Mouse (Mus musculus): Measurements from ENCODE around the gene Tmprss6.

Tmprss6 gene

DNA sequence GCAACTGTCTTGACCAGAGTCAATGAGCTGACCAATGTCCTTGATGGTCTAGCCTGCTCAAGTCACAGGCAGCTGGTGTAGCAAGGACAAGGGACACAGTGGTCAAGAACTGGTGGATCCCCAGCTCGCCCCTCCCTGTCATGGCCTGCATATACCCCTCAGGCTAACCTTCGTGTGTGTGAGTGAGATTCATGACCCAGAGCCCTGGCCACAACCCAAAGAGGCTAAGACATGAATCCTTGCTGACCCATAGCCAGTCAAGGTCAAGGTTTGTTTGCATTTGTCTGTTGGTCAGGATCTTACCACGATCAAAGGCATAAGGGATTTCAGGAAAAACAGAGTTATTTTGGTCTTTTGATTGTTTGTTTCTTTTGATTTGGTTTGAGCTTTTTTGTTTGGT is 14.1 kb upstream of the Tmprss6 start:
- no peak for DNase-seq (ENCODE audit: low spot score)

DNA sequence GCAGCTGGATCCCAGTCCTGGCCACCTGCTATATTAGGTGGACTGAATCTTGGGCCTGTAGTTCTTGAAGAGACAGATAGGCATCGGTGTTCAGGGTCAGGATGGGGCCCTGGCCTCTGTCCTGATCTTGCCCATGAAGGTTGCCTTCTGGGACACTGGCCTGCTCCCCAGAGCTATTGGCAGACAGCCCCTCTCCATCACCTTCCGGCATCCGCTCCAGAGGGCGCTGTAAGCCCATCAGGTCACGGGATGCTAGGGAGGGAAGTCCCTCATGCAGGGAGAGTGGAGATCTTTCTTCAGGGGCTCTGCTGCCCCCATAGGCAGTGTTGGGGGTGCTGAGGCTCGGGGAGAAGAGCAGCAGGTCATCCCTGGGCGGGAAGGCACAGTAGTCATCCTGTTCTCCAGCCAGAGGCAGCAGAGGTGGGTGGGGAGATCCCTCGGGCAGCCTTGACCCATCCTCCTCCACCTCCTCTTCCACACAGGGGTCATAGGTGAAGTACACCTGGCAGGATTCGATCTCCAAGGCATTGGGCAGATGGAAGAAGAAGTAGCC is 13.1 kb upstream of the Tmprss6 start:
- peak; percentile 57 for DNase-seq (ENCODE audit: low spot score)

DNA sequence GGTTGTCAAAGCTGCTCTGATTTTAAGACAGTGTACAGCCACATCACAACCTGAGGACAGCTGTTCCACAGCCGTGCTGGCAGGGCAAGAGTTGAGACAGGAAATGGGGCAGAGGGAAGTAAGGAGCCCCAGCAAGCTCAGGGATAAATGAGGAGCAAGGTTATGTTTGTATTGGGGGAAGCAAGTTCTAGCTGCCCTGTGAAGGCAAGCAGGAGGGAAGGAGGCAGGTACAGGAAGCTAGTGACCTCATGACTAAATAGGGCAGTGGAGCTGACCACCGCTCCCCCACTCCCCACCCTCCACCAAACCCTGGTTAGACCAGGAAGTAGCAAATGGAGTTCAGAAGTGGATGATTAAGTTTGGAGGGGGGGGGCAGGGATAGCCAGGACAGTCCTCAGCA is 12.6 kb upstream of the Tmprss6 start:
- DNase-seq (ENCODE audit: low spot score) = no peak

DNA sequence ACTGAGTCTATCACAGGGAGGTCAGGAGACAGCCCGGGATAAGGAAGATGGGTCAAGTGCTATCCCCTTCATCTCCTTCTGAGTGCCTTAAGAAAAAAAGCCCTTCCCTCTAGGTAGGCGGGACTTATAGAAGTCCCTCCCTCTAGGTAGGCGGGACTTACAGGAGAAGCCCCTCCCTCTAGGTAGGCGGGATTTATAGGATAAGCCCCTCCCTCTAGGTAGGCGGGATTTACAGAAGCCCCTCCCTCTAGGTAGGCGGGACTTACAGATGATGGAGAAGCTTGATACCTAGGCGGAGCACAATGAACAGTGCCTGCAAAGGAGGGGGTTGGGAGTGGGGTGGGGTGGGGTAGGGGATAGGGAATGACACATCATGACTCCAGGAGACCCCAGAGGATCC is 11.7 kb upstream of the Tmprss6 start:
- DNase-seq (ENCODE audit: low spot score) = no peak

DNA sequence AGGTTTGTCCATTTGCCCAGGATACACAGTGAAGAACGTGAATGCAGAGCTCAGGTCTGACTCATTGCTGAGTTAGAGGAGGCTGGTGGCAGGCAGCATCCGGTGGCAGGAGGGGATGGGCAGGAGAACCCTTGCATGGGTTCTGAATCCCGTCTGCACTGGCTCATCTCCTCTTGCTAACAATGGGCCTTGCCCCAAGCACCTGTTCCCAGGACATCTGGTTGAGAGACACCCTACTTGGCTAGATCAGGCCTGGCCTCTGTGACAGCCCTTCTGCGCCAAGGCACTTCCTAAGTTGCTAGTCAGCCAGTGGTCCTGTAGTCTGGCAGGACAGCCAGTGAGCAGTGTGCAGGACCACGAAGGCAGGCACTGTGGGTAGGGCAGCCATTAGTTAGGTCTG is 11.0 kb upstream of the Tmprss6 start:
- no peak for DNase-seq (ENCODE audit: low spot score)

DNA sequence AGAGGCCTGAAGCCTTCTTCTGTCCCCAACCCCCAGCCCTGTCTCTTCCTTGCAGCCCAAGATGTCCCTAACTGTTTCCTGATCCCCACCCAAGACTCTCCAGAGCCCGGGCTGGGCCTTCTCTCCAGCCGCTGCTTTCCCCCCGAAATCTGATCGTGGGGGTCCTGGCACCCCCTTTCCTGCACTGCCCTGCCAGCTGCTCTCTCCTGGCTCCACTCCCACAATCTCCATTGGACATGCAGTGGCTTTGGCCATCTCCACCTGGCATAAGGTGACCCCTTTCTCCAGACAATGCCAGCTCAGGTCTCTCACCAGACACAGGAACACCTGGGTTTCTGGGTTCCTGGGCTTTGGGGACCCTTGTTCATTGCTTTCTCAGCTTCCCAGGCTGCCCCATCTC is 9.6 kb upstream of the Tmprss6 start:
- DNase-seq (ENCODE audit: low spot score) = no peak

DNA sequence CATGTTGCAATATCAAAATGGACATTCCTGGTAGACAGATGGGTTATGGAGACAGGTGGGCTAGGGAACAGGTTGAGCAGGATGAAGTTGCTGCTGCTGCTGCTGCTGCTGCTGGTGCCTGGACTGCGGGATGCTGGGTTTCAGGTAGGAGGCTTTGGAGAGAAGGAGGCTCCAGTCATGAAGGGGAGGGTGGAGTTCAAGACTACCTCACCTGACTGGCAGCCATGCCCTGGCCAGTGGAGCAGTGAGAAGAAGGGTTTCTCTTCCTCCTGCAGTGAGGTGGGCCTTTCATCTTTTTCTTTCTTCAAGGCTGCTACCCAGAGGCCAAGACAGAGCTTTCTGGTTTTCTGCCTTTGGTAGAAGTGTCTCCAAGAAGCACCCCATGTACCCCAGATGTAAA is 8.4 kb upstream of the Tmprss6 start:
- DNase-seq (ENCODE audit: low spot score) = no peak

DNA sequence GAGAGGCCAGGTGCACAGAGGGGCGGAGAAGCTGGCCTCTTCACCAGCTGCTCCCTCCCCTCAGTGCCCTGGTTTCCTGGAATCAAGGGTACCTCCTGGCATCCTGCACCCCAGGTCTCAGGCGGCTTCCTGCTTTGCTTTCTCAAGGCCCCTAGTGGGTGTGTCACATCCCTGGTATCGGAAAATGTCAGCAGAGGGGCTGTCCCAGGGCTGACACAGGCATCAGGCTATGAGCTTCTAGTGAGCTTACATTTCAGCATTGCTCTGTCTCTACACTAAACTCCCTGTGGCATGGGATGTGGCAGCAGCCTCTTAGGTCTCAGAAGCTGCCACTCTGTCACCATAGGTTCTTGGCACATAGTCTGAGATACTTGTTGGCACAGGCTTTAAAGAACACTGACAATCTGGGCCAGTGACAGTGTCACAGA is 7.2 kb upstream of the Tmprss6 start:
- no peak for DNase-seq (ENCODE audit: low spot score)

DNA sequence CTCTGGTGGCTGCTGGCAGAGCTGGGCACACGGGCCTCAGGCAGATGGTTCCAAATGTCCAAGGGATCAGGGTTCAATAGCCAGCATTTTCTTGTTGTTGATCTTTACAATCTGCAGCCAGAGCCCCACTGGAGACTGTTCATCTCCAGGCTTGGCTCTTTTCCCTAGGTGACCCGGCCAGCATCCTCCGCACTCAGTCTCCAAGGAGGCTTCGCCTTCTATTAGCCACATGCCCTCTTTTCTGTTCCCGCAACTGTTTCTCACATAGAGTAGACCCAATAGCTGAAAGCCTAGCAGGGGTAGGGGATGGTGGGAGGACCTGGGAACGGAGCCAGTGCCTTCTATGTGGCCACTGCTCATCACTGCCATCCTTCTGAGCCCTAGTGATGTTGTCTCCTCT is 5.0 kb upstream of the Tmprss6 start:
- no peak for DNase-seq (ENCODE audit: low spot score)

DNA sequence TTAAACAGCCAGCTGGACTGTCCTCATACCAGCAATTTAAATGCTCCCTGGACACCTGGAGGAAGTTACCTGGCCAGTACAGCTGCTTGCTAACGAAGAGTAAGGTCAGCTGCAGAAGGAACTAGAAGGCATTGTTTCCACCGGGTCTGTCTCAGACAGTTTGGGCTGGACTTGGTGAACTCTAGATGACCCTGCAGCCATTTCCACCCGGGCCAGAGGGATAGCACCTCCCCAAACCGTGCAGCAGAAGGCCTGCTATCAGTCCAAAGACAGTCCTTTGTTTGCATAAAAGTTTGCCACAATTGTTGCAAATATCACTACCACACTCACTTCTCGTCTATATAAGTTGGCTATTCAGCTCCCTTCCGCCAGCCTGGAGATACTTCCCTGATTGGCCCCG is 3.5 kb upstream of the Tmprss6 start:
- no peak for DNase-seq (ENCODE audit: low spot score)

DNA sequence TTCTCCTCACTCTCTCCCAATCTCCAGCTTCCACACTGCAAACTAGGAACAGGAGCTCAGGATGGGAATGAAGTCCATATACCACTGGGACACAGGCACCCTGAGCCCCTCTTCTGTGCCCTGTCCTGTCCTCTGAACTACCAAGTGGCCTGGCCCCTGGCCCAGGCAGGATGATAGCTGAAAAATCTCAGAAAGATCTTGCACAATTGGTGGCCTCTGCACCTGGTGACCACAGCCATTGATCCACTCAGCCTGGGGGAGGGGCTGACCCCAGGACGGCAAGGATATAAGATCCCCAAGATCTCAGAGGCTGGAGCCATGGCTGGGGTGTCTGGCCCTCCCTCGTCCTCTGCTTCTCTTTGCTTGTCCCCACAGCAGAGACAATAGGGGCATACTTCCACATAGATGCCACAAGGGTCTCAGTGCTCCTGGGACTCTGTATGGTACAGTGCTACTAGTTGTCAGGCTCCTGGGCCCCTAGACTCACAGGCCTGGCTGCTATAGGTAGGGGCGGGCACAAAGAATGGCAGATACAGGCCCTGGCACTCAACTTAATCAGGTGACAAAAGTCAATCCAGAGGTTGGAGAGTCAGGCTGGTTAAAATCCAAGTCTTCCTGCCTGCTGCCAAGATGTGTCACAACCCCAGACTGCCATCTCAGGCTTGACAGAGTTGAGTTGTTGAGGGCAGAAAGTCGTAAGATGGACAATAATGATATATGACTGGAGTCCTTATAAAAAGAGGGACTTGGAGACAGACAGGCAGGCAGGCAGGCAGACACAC is 2.3 kb upstream of the Tmprss6 start:
- DNase-seq (ENCODE audit: low spot score) = no peak

DNA sequence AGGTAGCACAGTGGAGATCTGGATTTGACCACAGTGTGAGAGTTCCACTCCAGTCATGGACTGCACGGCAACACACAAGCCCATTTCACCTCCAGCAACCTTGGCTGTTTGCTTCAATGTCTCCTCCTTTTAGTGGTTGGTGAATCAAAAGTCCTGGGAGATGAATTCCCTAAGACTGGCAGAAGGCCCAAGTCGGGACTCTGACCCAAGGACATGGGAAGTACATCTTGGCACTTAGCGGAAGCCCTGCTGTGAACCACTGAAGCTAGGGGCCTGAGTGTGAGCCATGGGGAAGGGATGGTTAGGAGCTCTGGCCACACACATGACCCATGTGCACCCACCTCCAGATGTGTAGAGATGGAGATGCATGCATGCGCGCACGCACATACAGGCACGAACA is 864 bp downstream of the Tmprss6 start:
- DNase-seq (ENCODE audit: low spot score) = no peak

DNA sequence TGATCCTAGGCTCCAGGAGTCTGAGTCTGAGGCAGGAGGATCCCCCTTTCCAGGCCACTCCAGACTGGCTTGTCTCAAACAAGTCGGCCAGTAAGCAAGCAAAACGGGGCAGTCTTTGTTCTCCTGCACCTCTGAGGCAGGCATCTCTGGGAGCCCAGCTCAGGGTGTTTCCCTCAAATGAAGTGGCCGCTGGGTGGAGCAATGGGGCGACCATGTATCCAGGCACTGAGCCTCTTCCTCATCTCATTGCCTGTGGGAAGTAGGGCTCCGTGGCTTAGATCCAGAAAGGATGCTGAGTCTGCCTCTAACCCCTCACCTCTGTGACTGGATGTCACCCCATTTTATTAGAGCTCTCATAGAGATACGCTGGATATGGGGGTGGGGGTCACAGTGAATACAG is 1.6 kb downstream of the Tmprss6 start:
- no peak for DNase-seq (ENCODE audit: low spot score)

DNA sequence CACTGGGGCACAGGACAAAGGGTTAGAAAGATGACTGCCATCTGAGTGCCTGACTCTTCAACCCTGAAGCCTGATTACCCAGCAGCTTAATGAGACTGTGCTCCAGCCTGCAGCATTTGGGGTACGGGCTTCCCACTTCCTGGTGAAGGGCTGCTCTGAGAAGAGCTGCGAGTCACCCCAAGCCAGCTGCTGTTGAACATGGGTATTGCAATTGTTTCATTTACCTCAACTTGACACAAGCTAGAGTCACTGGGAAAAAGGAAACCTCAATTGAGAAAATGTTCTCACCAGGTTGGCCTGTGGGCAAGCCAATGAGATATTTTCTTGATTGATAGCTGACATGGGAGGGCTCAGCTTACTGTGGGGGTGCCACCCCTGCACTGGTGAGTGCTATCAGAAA is 5.5 kb downstream of the Tmprss6 start:
- DNase-seq (ENCODE audit: low spot score) = no peak

DNA sequence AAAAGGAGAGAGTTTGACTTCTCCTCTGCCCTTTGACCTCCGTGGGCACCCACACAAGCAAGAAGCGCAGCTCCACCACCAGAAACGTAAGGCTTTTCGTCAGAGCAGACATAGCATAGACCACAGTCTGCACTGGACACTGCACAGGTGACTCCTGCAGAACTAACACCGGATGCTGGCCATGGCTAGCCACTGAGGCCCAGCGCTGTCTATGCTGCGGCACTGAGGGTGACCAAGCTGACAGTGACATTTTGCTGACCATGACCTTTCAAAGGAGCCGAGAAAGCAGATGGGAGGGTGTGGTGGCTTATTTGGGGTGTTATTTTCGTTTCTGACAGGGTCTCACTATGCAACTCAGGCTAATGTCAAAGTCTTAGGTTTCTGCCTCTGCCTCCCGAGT is 11.2 kb downstream of the Tmprss6 start:
- DNase-seq (ENCODE audit: low spot score) = no peak

DNA sequence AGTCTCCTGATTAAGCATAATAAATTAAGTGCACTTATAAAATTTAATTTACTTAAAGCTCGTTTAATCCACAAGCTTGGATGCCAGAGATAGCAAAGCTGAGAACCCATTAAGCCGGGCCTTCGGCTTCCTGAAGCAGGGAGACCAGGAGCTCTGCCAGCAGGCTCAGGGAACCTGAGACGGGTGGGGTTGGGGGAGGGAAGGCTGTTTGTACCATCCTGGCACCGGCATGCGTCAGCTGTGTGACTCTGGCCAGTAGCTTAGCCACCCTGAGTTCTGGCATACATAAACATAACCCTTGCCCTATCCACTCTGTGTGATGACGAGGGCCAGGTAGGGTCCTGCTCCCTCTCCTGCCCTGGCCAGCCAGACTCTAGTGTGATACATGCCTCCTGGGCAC is 12.4 kb downstream of the Tmprss6 start:
- DNase-seq (ENCODE audit: low spot score) = no peak

DNA sequence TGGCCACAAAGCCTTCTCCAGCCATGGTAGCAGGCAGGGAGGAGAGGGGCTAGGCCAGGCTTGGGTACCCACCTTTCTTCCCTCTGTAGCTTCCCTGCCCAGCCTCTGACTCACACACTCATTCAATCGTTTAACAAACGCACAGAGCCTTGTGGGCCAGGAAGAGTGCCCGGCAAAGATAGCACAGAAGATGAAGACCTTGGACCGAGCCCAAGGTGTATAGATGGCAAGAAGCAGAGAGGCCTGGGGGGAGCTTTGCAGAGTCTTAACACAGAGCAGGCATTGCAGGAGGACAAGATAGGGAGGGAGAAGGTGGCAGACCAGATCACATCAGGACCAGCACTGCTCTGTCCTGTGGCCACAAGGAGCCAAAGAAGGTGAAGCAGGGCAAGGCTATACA is 13.3 kb downstream of the Tmprss6 start:
- no peak for DNase-seq (ENCODE audit: low spot score)

DNA sequence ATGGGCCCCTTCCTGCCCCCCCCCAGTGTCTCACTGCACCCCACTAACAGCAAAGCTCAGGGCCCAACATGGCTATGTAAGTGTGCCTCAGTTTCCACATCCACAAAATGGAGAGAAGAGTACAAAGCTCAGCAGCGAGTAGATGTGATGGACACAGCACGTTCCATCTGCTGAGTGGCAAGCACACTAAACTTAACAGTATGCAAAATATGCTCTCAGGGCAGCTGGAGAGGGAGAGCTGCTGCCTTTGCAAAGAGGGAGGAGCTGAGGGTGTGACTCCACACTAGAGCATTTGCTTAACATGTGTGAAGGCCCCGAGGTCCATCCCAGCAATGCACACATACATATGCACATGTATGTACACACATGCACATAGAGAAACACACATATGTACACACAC is 15.5 kb downstream of the Tmprss6 start:
- no peak for DNase-seq (ENCODE audit: low spot score)

DNA sequence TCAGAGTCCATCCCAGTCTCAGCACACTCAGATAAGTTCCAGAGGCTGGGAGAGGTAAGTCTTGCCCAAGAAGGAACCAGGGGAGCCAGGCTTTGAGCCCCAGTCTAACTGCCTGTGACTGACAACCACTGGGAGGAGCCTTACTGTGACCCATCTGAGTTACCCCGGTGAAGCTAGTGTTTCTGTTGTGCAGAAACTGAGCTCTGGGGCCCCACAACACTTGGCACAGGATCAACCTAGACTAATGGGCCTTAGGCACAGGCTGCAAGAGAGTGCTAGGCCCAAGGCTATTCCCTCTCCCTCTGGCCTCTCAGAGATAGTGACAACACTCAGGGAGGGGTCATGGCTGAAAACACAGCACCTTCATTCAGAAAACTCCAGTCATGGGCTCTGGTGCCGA is 17.2 kb downstream of the Tmprss6 start:
- DNase-seq (ENCODE audit: low spot score) = no peak

DNA sequence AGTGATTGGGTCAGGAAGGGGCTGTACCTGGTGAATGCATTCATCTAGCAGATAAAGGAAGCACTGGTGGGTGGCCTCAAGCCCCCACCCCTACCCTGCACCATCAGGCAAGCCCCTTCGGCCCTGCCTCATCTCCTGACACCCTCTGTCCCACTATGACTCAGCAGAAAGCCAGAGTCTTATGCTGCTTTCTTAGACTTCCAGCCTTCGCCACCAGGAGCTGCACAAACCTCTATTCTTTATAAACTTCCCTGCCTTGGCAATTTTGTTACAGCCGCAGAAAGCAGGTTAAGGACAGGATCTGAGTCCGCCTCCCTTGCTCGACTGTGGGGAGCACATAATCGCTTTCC is 18.0 kb downstream of the Tmprss6 start:
- DNase-seq (ENCODE audit: low spot score) = no peak

DNA sequence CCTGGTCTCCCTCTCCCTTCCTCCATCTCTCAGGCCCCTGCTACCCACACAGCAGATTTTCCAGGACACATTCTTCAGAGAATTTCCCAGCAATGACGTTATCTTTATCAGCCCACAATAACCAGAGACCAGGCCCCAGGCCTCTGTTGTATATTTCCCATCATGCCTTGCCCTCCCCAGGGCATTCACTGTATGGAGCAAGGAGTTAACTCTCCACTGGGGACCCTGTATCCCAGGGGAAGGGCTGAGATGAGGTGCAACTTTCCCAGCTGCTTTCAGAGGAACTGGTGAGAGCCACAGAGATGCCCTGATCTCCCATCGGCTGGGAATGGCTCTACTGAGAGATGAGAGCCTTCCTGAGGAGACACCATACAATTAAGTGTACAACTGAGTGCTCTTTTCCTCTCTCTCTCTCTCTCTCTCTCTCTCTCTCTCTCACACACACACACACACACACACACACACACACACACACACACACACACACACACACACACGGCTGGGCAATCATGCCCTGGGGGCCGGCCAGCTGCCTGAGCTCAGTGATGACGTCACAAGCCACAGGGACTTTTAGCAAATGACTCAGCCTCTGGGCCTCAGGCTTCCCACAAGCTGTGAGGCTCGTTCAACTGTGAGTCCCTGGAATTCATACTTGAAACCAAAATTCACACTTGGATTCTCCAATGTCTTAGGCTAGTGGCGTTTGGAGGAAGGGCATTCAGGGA is 18.6 kb downstream of the Tmprss6 start:
- DNase-seq (ENCODE audit: low spot score) = no peak

DNA sequence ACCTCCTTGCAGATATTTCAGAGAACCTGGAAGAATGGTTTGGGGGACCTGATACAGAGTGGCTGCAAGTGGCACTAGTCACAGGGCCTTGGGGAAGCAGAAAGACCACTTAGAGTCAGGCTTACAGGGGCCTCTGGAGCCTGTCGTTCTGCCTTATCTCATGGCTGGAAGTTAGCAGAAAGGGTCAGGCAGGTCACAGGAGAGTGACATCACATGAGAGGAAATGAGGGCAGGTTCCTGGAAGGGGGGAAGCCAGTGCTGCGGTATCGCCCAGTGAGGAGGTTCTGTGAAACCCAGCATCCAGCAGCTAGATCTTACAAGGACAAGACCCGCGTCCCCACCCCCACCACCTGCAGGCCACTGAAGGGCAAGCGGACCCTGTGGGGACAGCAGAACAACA is 19.3 kb downstream of the Tmprss6 start:
- DNase-seq (ENCODE audit: low spot score) = no peak

DNA sequence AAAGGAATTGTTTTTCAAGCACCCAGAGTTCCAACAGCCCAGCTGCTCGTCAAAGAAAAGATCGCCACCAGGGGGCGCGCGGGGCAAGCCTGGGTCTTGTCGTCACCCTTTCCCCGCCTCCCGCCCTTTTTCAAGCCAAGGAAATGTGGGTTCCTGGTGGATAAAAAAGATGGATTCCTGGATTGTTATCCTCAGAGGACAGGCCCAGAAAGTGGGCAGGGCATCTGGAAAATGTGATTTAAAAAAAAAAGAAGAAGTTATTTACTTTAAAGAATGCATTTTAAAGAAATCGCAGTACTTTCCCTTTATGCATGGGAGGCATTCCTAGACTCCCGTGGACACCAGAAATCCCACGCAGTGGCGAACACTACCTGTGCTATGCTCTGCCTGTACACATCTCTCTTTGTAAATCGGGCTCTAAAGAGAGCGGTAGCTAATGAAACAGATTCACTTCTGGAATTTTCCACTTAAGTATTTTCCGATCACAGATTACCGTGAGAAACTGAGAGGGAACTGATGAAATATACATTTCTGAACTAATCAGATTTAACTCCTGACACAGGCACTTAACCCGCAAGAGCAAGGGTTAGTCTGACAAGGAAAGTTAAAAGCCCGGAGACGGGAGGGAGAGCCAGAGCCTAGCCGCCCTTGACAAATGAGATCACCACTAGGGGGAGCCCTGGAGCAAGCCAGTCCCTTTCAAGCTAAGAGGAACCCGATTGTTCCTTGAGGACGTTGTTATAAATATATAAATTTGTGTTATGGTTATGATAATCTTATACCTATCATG is 20.5 kb downstream of the Tmprss6 start:
- peak; percentile 100 for DNase-seq (ENCODE audit: low spot score)

All from testis, postnatal 10 days (tissue).